In the genomic region with DNA sequence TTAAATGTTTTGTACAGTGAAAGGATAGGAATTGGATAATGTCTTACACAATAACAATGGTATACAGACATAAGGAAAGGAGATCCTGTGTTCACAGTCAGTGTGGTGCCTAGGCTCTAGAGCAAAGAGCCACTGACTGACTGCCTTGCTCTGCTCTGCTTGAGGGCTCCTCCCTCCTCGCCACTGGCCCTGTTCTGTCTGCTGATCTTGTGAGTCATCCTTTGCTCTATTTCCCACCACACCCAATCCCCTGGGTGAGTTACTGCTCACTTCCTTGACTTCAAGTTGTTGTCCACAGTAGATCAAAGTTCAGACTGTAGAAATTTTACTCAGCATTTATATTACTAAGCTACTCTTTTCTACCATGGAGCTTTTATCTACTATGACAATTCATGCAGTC, we compare ENCODE assay signal across 8 mouse cellular contexts.
DNase-seq lines count a peak whose midpoint lies in the region; ATAC-seq lines count a peak whose summit lies in the region.
"Had no signal": no experiment of that assay in that cellular context is flagged by ENCODE, and none has a peak within 500 bp of the region (broad histone marks: within the 10 kb centered on the region; RNA-seq: fewer than 3 reads in every experiment).

No protein-coding gene starts in this region.

- no peaks in the 10 kb centered on the region for H3K9me3 ChIP-seq in intestine, embryonic 14.5 days (ENCODE audit: control insufficient read depth, low read length)
- no peaks in the 10 kb centered on the region for H3K9me3 ChIP-seq in midbrain, embryonic 13.5 days
- H3K9me3 ChIP-seq: midbrain, embryonic 12.5 days had no signal

- DNase-seq in MN1 (ENCODE audit: low spot score) = peak; percentile 27
- peak; percentile 21 for DNase-seq in adrenal gland, postnatal 14 days
- DNase-seq in intestine, embryonic 14.5 days (ENCODE audit: low spot score) = no peak
- no peak for DNase-seq in layer of hippocampus, postnatal 25 days (ENCODE audit: extremely low spot score in 1 of 2, low spot score in 1 of 2)
- DNase-seq in frontal cortex, postnatal 25 days (ENCODE audit: low spot score in 2 of 2) = no peak

- 0 out of 2 replicates have a peak overlapping the region, but pooled peaks have one; percentile 33 for H3K27ac ChIP-seq in intestine, embryonic 14.5 days (ENCODE audit: low read depth)
- no peak overlapping the region for H3K27ac ChIP-seq in midbrain, embryonic 13.5 days
- H3K27ac ChIP-seq: midbrain, embryonic 12.5 days had no signal

- no peak overlapping the region for H3K4me3 ChIP-seq in intestine, embryonic 14.5 days (ENCODE audit: low read depth, low read length)
- no peak overlapping the region for H3K4me3 ChIP-seq in midbrain, embryonic 13.5 days (replicated peaks)
- H3K4me3 ChIP-seq: midbrain, embryonic 12.5 days had no signal

- no peaks in the 10 kb centered on the region for H3K27me3 ChIP-seq in intestine, embryonic 14.5 days (replicated peaks; ENCODE audit: control insufficient read depth, insufficient read depth, low read length)
- peaks cover 23% of the 10 kb centered on the region for H3K27me3 ChIP-seq in midbrain, embryonic 13.5 days

- H3K9ac ChIP-seq in intestine, embryonic 14.5 days (ENCODE audit: low read length) = no peak overlapping the region
- no peak overlapping the region for H3K9ac ChIP-seq in midbrain, embryonic 13.5 days (replicated peaks)
- H3K9ac ChIP-seq: midbrain, embryonic 12.5 days had no signal

- no peaks in the 10 kb centered on the region for H3K4me1 ChIP-seq in intestine, embryonic 14.5 days (replicated peaks; ENCODE audit: control insufficient read depth, insufficient read depth, low read length)
- no peaks in the 10 kb centered on the region for H3K4me1 ChIP-seq in midbrain, embryonic 13.5 days (replicated peaks)
- H3K4me1 ChIP-seq: midbrain, embryonic 12.5 days had no signal

- ATAC-seq in intestine, embryonic 14.5 days (replicated peaks; ENCODE audit: low FRiP score, low TSS enrichment, low read depth) = peak; percentile 74; the same call in 1 of the 2 replicates
- peak; percentile 97 for ATAC-seq in megakaryocyte, adult 5-6 weeks (ENCODE audit: poor library complexity, severe bottlenecking)
- no peak for ATAC-seq in midbrain, embryonic 13.5 days

- no peaks in the 10 kb centered on the region for H3K36me3 ChIP-seq in intestine, embryonic 14.5 days (ENCODE audit: control insufficient read depth, insufficient read depth, low read length)
- H3K36me3 ChIP-seq in midbrain, embryonic 13.5 days = no peaks in the 10 kb centered on the region
- H3K36me3 ChIP-seq: midbrain, embryonic 12.5 days had no signal

- 53% methylated on average over 1 of the region's 1 CpGs for WGBS in intestine, embryonic 14.5 days
- 85% methylated on average over 1 of the region's 1 CpGs for WGBS in midbrain, embryonic 13.5 days

- no peak overlapping the region for H3K4me2 ChIP-seq in intestine, embryonic 14.5 days (ENCODE audit: low read length)
- H3K4me2 ChIP-seq in midbrain, embryonic 13.5 days (replicated peaks) = no peak overlapping the region
- H3K4me2 ChIP-seq: midbrain, embryonic 12.5 days had no signal

Comparison
In these comparisons a context has a peak if more than half of its experiments do, and no peak if none do; other contexts are left out.
1. DNase-seq: peak in MN1 (single experiment) and adrenal gland, postnatal 14 days (single experiment); none in intestine, embryonic 14.5 days (single experiment), layer of hippocampus, postnatal 25 days (0 of 2) and frontal cortex, postnatal 25 days (0 of 2).